Mouse (Mus musculus) cerebellum, adult 2 months (tissue): ENCODE results near the gene Myo3a. TPM values are rescaled to one million over a fixed set of nuclear protein-coding genes. Genes with fewer than 3 reads are reported as not detected.
A peak's percentile ranks its signal among the peaks of the same experiment; 100 is the strongest.
"Not testable (repeated sequence)": the region's sequence is repeated elsewhere in the genome, so short reads cannot be mapped to it uniquely, and the experiment has no call there.

ENCODE experiments used
- DNase-seq, 2 experiments: peaks; one replicate each; pipeline ENCODE4 v3.0.0; 2021
- H3K27ac ChIP-seq: fragments of 200-500 bp; 2 replicates; pipeline ENCODE4 v1.5.1; 2012; ENCODE audit warnings: low read length, control low read depth, inconsistent platforms; ENCODE audit not compliant: insufficient read depth
- H3K27me3 ChIP-seq: fragments of 200-500 bp; 2 replicates; pipeline ENCODE4 v1.6.1; 2012; ENCODE audit warnings: inconsistent platforms, mild to moderate bottlenecking, low read length, moderate library complexity; ENCODE audit not compliant: control insufficient read depth, insufficient read depth
- H3K4me1 ChIP-seq: fragments of 200-500 bp; 2 replicates; pipeline ENCODE4 v1.6.1; 2011; ENCODE audit warnings: low read length; ENCODE audit not compliant: control insufficient read depth, insufficient read depth
- H3K4me3 ChIP-seq: fragments of 200-500 bp; replicated peaks from 2 replicates; pipeline ENCODE3; 2011; ENCODE audit warnings: mild to moderate bottlenecking, low read depth, low read length, control low read depth; ENCODE audit not compliant: insufficient read depth
- CTCF ChIP-seq: fragments of 200-500 bp; IDR thresholded peaks from 2 replicates; pipeline ENCODE4 v1.5.1; 2011; ENCODE audit warnings: low read depth, mild to moderate bottlenecking, control low read depth, low read length, moderate library complexity, borderline replicate concordance; ENCODE audit not compliant: insufficient read depth
- POLR2A ChIP-seq: fragments of 200-500 bp; IDR thresholded peaks from 2 replicates; pipeline ENCODE4 v1.6.1; 2011; ENCODE audit warnings: low read length, control low read depth, borderline replicate concordance; ENCODE audit not compliant: insufficient read depth
- WGBS: fragments of 180-500 bp; shearing (Covaris S2); methylation state at CpG from one replicate; pipeline ENCODE4 v1.1.7; 2018; 5-methylcytosine and 5-hydroxymethylcytosine counted together
- polyA plus RNA-seq: library from polyadenylated mRNA; depleted of rRNA; stranded (reverse); fragments of >200 nt; gene quantifications from 2 replicates; pipeline ENCODE4 v1.2.3, GENCODE M21; 2012

The Myo3a gene
- polyA plus RNA-seq, 1 experiment, result not detected

GRCm38 (mm10) chr2:22294447-22294738 is 67.1 kb downstream of the Myo3a start:
- Histone ChIP-seq H3K27ac (no peak overlapping the region), H3K4me3 (no peak overlapping the region), H3K27me3 (no peaks in the 10 kb centered on the region), H3K4me1 (no peaks in the 10 kb centered on the region)
- TF ChIP-seq POLR2A, result no peak
- no peak for TF ChIP-seq CTCF
- DNase-seq, result no peak
- WGBS, result 16% methylated on average over 2 of the region's 2 CpGs

GRCm38 (mm10) chr2:22297913-22298312 is 70.6 kb downstream of the Myo3a start:
- Histone ChIP-seq H3K27me3 (no peaks in the 10 kb centered on the region), H3K4me3 (no peak overlapping the region), H3K27ac (no peak overlapping the region), H3K4me1 (no peaks in the 10 kb centered on the region)
- 55% methylated on average over 1 of the region's 1 CpGs for WGBS
- DNase-seq, result no peak
- TF ChIP-seq CTCF, result no peak
- no peak for TF ChIP-seq POLR2A

GRCm38 (mm10) chr2:22338269-22338857 is 111.1 kb downstream of the Myo3a start:
- no peak overlapping the region for H3K27ac ChIP-seq
- TF ChIP-seq CTCF (no peak), POLR2A (no peak)

GRCm38 (mm10) chr2:22410511-22410910 is 183.2 kb downstream of the Myo3a start:
- not testable (repeated sequence) for H3K27ac ChIP-seq, DNase-seq
- 93% methylated on average over 11 of the region's 11 CpGs for WGBS

More at GRCm38 (mm10) chr2:22338269-22338857, 111.1 kb downstream of the Myo3a start:
- peak overlapping the region; percentile 39 for H3K4me3 ChIP-seq
- no peaks in the 10 kb centered on the region for H3K27me3 ChIP-seq
- no peaks in the 10 kb centered on the region for H3K4me1 ChIP-seq
- DNase-seq, result peak; percentile 7 to 12
- 2% methylated on average over 26 of the region's 32 CpGs for WGBS

GRCm38 (mm10) chr2:22548421-22548820 is 321.1 kb downstream of the Myo3a start:
- H3K27ac ChIP-seq, result no peak overlapping the region
- no peak for TF ChIP-seq CTCF
- no peak for TF ChIP-seq POLR2A
- no peak overlapping the region for H3K4me3 ChIP-seq
- no peaks in the 10 kb centered on the region for H3K27me3 ChIP-seq
- 84% methylated on average over 6 of the region's 6 CpGs for WGBS
- no peaks in the 10 kb centered on the region for H3K4me1 ChIP-seq
- DNase-seq, result no peak

More at GRCm38 (mm10) chr2:22410511-22410910, 183.2 kb downstream of the Myo3a start:
- not testable (repeated sequence) for H3K27me3 ChIP-seq, H3K4me3 ChIP-seq, H3K4me1 ChIP-seq

GRCm38 (mm10) chr2:22587469-22588169 is 360.3 kb downstream of the Myo3a start:
- not testable (repeated sequence) for H3K4me1 ChIP-seq, H3K27ac ChIP-seq, H3K27me3 ChIP-seq, H3K4me3 ChIP-seq, DNase-seq
- 83% methylated on average over 14 of the region's 14 CpGs for WGBS

GRCm38 (mm10) chr2:22588170-22588541 is 360.9 kb downstream of the Myo3a start:
- not testable (repeated sequence) for H3K27ac ChIP-seq, H3K4me3 ChIP-seq, H3K4me1 ChIP-seq, H3K27me3 ChIP-seq, DNase-seq
- WGBS, result 85% methylated on average over 5 of the region's 5 CpGs

GRCm38 (mm10) chr2:22588673-22589381 is 361.5 kb downstream of the Myo3a start:
- DNase-seq, H3K4me3 ChIP-seq, H3K27me3 ChIP-seq, H3K27ac ChIP-seq, H3K4me1 ChIP-seq: not testable (repeated sequence)
- WGBS, result 60% methylated on average over 12 of the region's 12 CpGs

- not testable (repeated sequence) for H3K27ac ChIP-seq, DNase-seq, H3K4me3 ChIP-seq, H3K27me3 ChIP-seq, H3K4me1 ChIP-seq
- 88% methylated on average over 17 of the region's 17 CpGs for WGBS
Observed at GRCm38 (mm10) chr2:22589382-22590205, 362.3 kb downstream of the Myo3a start.
